In the genomic region with DNA sequence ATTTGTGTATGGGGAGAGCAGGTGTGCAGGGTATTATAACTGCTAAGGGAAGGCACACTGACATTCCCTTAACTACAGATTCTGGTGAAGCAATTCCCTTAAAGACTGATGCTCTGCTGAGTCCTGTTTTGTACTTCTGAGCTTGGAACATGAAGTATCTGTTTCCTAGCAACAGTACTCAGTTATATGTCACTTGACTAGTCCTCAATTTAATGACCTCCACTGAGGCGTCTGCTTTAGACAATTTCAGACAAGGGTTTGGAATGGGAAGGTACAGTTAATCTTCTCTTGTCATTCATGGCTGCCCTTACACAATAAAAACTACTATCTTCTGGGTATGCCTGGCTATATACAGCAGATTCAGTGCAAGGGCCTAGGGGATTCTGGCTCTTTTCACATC, we compare ENCODE assay signal across 16 mouse cellular contexts.
"Had no signal": no experiment of that assay in that cellular context is flagged by ENCODE, and none has a peak within 500 bp of the region (broad histone marks: within the 10 kb centered on the region; RNA-seq: fewer than 3 reads in every experiment).

No protein-coding gene starts in this region.

- H3K9me3 ChIP-seq: limb, embryonic 15.5 days; liver, embryonic 12.5 days; lung, embryonic 15.5 days; megakaryocyte, embryonic 14.5 days; neural tube, embryonic 12.5 days; stomach, embryonic 15.5 days had no signal

- H3K27me3 ChIP-seq: limb, embryonic 15.5 days; liver, embryonic 12.5 days; lung, embryonic 15.5 days; megakaryocyte, embryonic 14.5 days; neural tube, embryonic 12.5 days; stomach, embryonic 15.5 days had no signal

- H3K9ac ChIP-seq: limb, embryonic 15.5 days; liver, embryonic 12.5 days; lung, embryonic 15.5 days; neural tube, embryonic 12.5 days; stomach, embryonic 15.5 days had no signal

- H3K4me1 ChIP-seq: limb, embryonic 15.5 days; liver, embryonic 12.5 days; lung, embryonic 15.5 days; megakaryocyte, embryonic 14.5 days; neural tube, embryonic 12.5 days; stomach, embryonic 15.5 days had no signal

- H3K4me2 ChIP-seq: limb, embryonic 15.5 days; liver, embryonic 12.5 days; lung, embryonic 15.5 days; neural tube, embryonic 12.5 days; stomach, embryonic 15.5 days had no signal

- ATAC-seq: intestine, postnatal 0 days; liver, embryonic 12.5 days had no signal

- H3K36me3 ChIP-seq: limb, embryonic 15.5 days; liver, embryonic 12.5 days; lung, embryonic 15.5 days; neural tube, embryonic 12.5 days; stomach, embryonic 15.5 days had no signal

- DNase-seq: kidney, adult 8-10 months; kidney, postnatal 36 days; layer of hippocampus, adult 9-11 months; layer of hippocampus, postnatal 36 days; lung, postnatal 14 days; right cerebral cortex, postnatal 14 days; thymus, postnatal 36 days had no signal

- H3K27ac ChIP-seq: limb, embryonic 15.5 days; liver, embryonic 12.5 days; lung, embryonic 15.5 days; macrophage; neural tube, embryonic 12.5 days; stomach, embryonic 15.5 days had no signal

- H3K4me3 ChIP-seq: limb, embryonic 15.5 days; liver, embryonic 12.5 days; lung, embryonic 15.5 days; megakaryocyte, embryonic 14.5 days; myocyte; neural tube, embryonic 12.5 days; stomach, embryonic 15.5 days had no signal
